Mouse (Mus musculus): ENCODE data around the gene Agtr1a. TPM values are rescaled to one million over a fixed set of nuclear protein-coding genes. Genes with fewer than 3 reads are reported as not detected.

Gene Agtr1a
- polyA plus RNA-seq, 1 experiment from 2014 or later, result 16.9 TPM

- Histone ChIP-seq H3K9ac (no peak overlapping the region), H3K4me2 (no peak overlapping the region), H3K27ac (no peak overlapping the region), H3K4me1 (replicated peaks) (no peaks in the 10 kb centered on the region), H3K9me3 (replicated peaks) (no peaks in the 10 kb centered on the region), H3K27me3 (no peaks in the 10 kb centered on the region), H3K36me3 (no peaks in the 10 kb centered on the region), H3K4me3 (no peak overlapping the region)
- ATAC-seq (replicated peaks; ENCODE audit: insufficient number of reproducible peaks, insufficient read depth, low FRiP score, low read depth), result no peak
- 69% methylated on average over 5 of the region's 5 CpGs for WGBS
Observed at GRCm38 (mm10) chr13:30418611-30419010, 82.4 kb downstream of the Agtr1a start.

GRCm38 (mm10) chr13:30427008-30427407 lies 90.8 kb downstream of the Agtr1a start:
- Histone ChIP-seq H3K4me2 (no peak overlapping the region), H3K9me3 (replicated peaks) (no peaks in the 10 kb centered on the region), H3K36me3 (no peaks in the 10 kb centered on the region), H3K4me3 (no peak overlapping the region), H3K9ac (no peak overlapping the region), H3K4me1 (replicated peaks) (no peaks in the 10 kb centered on the region), H3K27me3 (no peaks in the 10 kb centered on the region), H3K27ac (no peak overlapping the region)
- ATAC-seq (replicated peaks; ENCODE audit: insufficient number of reproducible peaks, insufficient read depth, low FRiP score, low read depth), result no peak
- WGBS, result 77% methylated on average over 4 of the region's 4 CpGs

GRCm38 (mm10) chr13:30427436-30427835 lies 91.2 kb downstream of the Agtr1a start:
- Histone ChIP-seq H3K4me2 (no peak overlapping the region), H3K36me3 (no peaks in the 10 kb centered on the region), H3K9ac (no peak overlapping the region), H3K9me3 (replicated peaks) (no peaks in the 10 kb centered on the region), H3K27ac (no peak overlapping the region), H3K4me3 (no peak overlapping the region), H3K27me3 (no peaks in the 10 kb centered on the region), H3K4me1 (replicated peaks) (no peaks in the 10 kb centered on the region)
- ATAC-seq (replicated peaks; ENCODE audit: insufficient number of reproducible peaks, insufficient read depth, low FRiP score, low read depth), result no peak
- WGBS, result 88% methylated on average over 1 of the region's 1 CpGs

Other genes with a start within 250 kb of the Agtr1a start
- 2.2 and 5.3 TPM in 2 replicates for gene Mboat1, start 200.0 kb upstream of the Agtr1a start, polyA plus RNA-seq (2015; fragmentation: Nextera tagmentation; extraction: Ambion mirVana)
- 555 and 706 TPM in 2 replicates for gene Uqcrfs1, start 208.9 kb downstream of the Agtr1a start, polyA plus RNA-seq (2015; fragmentation: Nextera tagmentation; extraction: Ambion mirVana)

All from heart, embryonic 15.5 days (tissue).